Mouse (Mus musculus) MEL (cell line): ENCODE measurements around the gene Tssk6. TPM values are rescaled to one million over a fixed set of nuclear protein-coding genes. Genes with fewer than 3 reads are reported as not detected.

Source experiments
- DNase-seq: peaks from one replicate; pipeline ENCODE4 v3.0.0; 2011; ENCODE audit warnings: low read depth, low spot score
- H3K27ac ChIP-seq: 2 replicates; pipeline ENCODE4 v1.5.1; 2012; ENCODE audit warnings: low read depth, mild to moderate bottlenecking, control low read depth, low read length, moderate library complexity; ENCODE audit not compliant: control insufficient read depth
- H3K27me3 ChIP-seq, 2 experiments: fragments of 150-350 bp in 1 of 2; sonication (generic) in 1 of 2; 2 replicates each; pipeline ENCODE4 v1.6.1; 2012; ENCODE audit warnings: low read length in 2 of 2, mild to moderate bottlenecking in 2 of 2, improper control_type of control experiment in 1 of 2, moderate library complexity in 1 of 2; ENCODE audit not compliant: insufficient read depth in 2 of 2, control insufficient read depth in 1 of 2
- H3K36me3 ChIP-seq, 2 experiments: 2 replicates each; pipeline ENCODE4 v1.6.1; 2012 to 2014; ENCODE audit warnings: low read length in 2 of 2, improper control_type of control experiment in 1 of 2, inconsistent platforms in 1 of 2, mild to moderate bottlenecking in 1 of 2; ENCODE audit not compliant: insufficient read depth in 2 of 2, control insufficient read depth in 1 of 2
- H3K4me1 ChIP-seq, 2 experiments: fragments of 150-350 bp in 1 of 2; sonication (generic) in 1 of 2; 2 replicates each; pipeline ENCODE4 v1.6.1; 2012; ENCODE audit warnings: low read length in 2 of 2, improper control_type of control experiment in 1 of 2, mild to moderate bottlenecking in 1 of 2; ENCODE audit not compliant: insufficient read depth in 2 of 2, control insufficient read depth in 1 of 2
- H3K4me3 ChIP-seq, 2 experiments: fragments of 150-350 bp in 1 of 2; sonication (generic) in 1 of 2; 2 replicates each; pipeline ENCODE4 v1.5.1; 2012; ENCODE audit warnings: low read depth in 2 of 2, low read length in 2 of 2, mild to moderate bottlenecking in 2 of 2, moderate library complexity in 2 of 2, control low read depth in 1 of 2, improper control_type of control experiment in 1 of 2; ENCODE audit not compliant: control insufficient read depth in 1 of 2, insufficient read depth in 1 of 2
- H3K79me2 ChIP-seq: 2 replicates; pipeline ENCODE4 v1.6.1; 2012; ENCODE audit warnings: mild to moderate bottlenecking, low read length, moderate library complexity; ENCODE audit not compliant: control insufficient read depth, poor library complexity, insufficient read depth
- H3K9ac ChIP-seq: 2 replicates; pipeline ENCODE4 v1.6.1; 2012; ENCODE audit warnings: low read depth, mild to moderate bottlenecking, control low read depth, low read length, moderate library complexity; ENCODE audit not compliant: control insufficient read depth, poor library complexity, severe bottlenecking
- H3K9me3 ChIP-seq: fragments of 150-350 bp; sonication (generic); replicated peaks from 2 replicates; pipeline ENCODE4 v1.6.1; 2012; ENCODE audit warnings: mild to moderate bottlenecking, low read length, improper control_type of control experiment, moderate library complexity; ENCODE audit not compliant: insufficient read depth
- BHLHE40 ChIP-seq: IDR thresholded peaks from 2 replicates; pipeline ENCODE4 v1.6.1; 2012; ENCODE audit warnings: low read depth, mild to moderate bottlenecking, inconsistent platforms, low read length, improper control_type of control experiment, borderline replicate concordance
- CHD1 ChIP-seq: IDR thresholded peaks from 2 replicates; pipeline ENCODE4 v1.6.1; 2012; ENCODE audit warnings: low read depth, mild to moderate bottlenecking, inconsistent platforms, low read length, improper control_type of control experiment
- CTCF ChIP-seq, 3 experiments: IDR thresholded peaks in 2 of 3; conservative IDR thresholded peaks in 1 of 3; 2 replicates each; pipeline ENCODE4 v1.5.1; 2011 to 2012; ENCODE audit warnings: low read length in 3 of 3, low read depth in 2 of 3, mild to moderate bottlenecking in 2 of 3, improper control_type of control experiment in 1 of 3, inconsistent platforms in 1 of 3, mixed read lengths in 1 of 3, moderate library complexity in 1 of 3; ENCODE audit not compliant: control insufficient read depth in 1 of 3, insufficient read depth in 1 of 3, poor library complexity in 1 of 3, severe bottlenecking in 1 of 3
- ELF1 ChIP-seq: IDR thresholded peaks from 2 replicates; pipeline ENCODE4 v1.6.1; 2014; ENCODE audit warnings: low read depth, mild to moderate bottlenecking, inconsistent platforms, low read length, improper control_type of control experiment, moderate library complexity
- ETS1 ChIP-seq: IDR thresholded peaks from 2 replicates; pipeline ENCODE4 v1.6.1; 2012; ENCODE audit warnings: low read depth, mild to moderate bottlenecking, inconsistent platforms, low read length, improper control_type of control experiment, moderate library complexity
- GABPA ChIP-seq: IDR thresholded peaks from 2 replicates; pipeline ENCODE4 v1.6.1; 2012; ENCODE audit warnings: low read depth, mild to moderate bottlenecking, inconsistent platforms, low read length, improper control_type of control experiment, moderate library complexity
- HCFC1 ChIP-seq: IDR thresholded peaks from 2 replicates; pipeline ENCODE4 v1.6.1; 2012; ENCODE audit warnings: low read depth, mild to moderate bottlenecking, inconsistent platforms, low read length, improper control_type of control experiment, moderate library complexity
- JUND ChIP-seq: IDR thresholded peaks from 2 replicates; pipeline ENCODE4 v1.6.1; 2011; ENCODE audit warnings: low read depth, mild to moderate bottlenecking, improper control_type of control experiment, low read length
- KAT2A ChIP-seq: conservative IDR thresholded peaks from 2 replicates; pipeline ENCODE4 v1.6.1; 2012; ENCODE audit warnings: low read depth, low read length, improper control_type of control experiment, inconsistent platforms
- MAFK ChIP-seq: IDR thresholded peaks from 2 replicates; pipeline ENCODE4 v1.6.1; 2011; ENCODE audit warnings: low read depth, mild to moderate bottlenecking, low read length, improper control_type of control experiment, borderline replicate concordance
- MAX ChIP-seq: IDR thresholded peaks from 2 replicates; pipeline ENCODE4 v1.6.1; 2011; ENCODE audit warnings: low read length, improper control_type of control experiment
- MAZ ChIP-seq: IDR thresholded peaks from 2 replicates; pipeline ENCODE4 v1.6.1; 2012; ENCODE audit warnings: low read depth, mild to moderate bottlenecking, inconsistent platforms, low read length, improper control_type of control experiment
- MXI1 ChIP-seq: IDR thresholded peaks from 2 replicates; pipeline ENCODE4 v1.6.1; 2011; ENCODE audit warnings: mild to moderate bottlenecking, low read depth, low read length, improper control_type of control experiment
- NELFE ChIP-seq: IDR thresholded peaks from 2 replicates; pipeline ENCODE4 v1.6.1; 2011; ENCODE audit warnings: low read depth, low read length, improper control_type of control experiment
- NRF1 ChIP-seq: IDR thresholded peaks from 2 replicates; pipeline ENCODE4 v1.6.1; 2014; ENCODE audit warnings: low read depth, mild to moderate bottlenecking, inconsistent platforms, low read length, improper control_type of control experiment, moderate library complexity; ENCODE audit not compliant: poor library complexity, insufficient read depth, severe bottlenecking
- POLR2A ChIP-seq, 2 experiments: IDR thresholded peaks; 2 replicates each; pipeline ENCODE4 v1.6.1; 2011 to 2012; ENCODE audit warnings: low read length in 2 of 2, mild to moderate bottlenecking in 2 of 2, control low read depth in 1 of 2, improper control_type of control experiment in 1 of 2, low read depth in 1 of 2, moderate library complexity in 1 of 2; ENCODE audit not compliant: control insufficient read depth in 1 of 2, insufficient read depth in 1 of 2, poor library complexity in 1 of 2
- POLR2AphosphoS2 ChIP-seq: IDR thresholded peaks from 2 replicates; pipeline ENCODE4 v1.6.1; 2011; ENCODE audit warnings: low read length, improper control_type of control experiment
- POLR2AphosphoS5 ChIP-seq: IDR thresholded peaks from 2 replicates; pipeline ENCODE4 v1.6.1; 2012; ENCODE audit warnings: low read depth, borderline replicate concordance, mild to moderate bottlenecking, inconsistent platforms, low read length, moderate library complexity, mixed read lengths
- RAD21 ChIP-seq: IDR thresholded peaks from 2 replicates; pipeline ENCODE4 v1.6.1; 2011; ENCODE audit warnings: mild to moderate bottlenecking, low read depth, low read length, improper control_type of control experiment
- RCOR1 ChIP-seq: IDR thresholded peaks from 2 replicates; pipeline ENCODE4 v1.6.1; 2012; ENCODE audit warnings: low read depth, mild to moderate bottlenecking, inconsistent platforms, low read length, improper control_type of control experiment
- SIN3A ChIP-seq: IDR thresholded peaks from 2 replicates; pipeline ENCODE4 v1.6.1; 2012; ENCODE audit warnings: low read length, improper control_type of control experiment, inconsistent platforms
- SMC3 ChIP-seq: IDR thresholded peaks from 2 replicates; pipeline ENCODE4 v1.6.1; 2011; ENCODE audit warnings: low read depth, low read length, improper control_type of control experiment
- TAL1 ChIP-seq: IDR thresholded peaks from 2 replicates; pipeline ENCODE4 v1.6.1; 2012; ENCODE audit warnings: mild to moderate bottlenecking, inconsistent platforms, low read length, moderate library complexity, mixed read lengths
- TCF12 ChIP-seq: IDR thresholded peaks from 2 replicates; pipeline ENCODE4 v1.6.1; 2014; ENCODE audit warnings: low read depth, mild to moderate bottlenecking, inconsistent platforms, low read length, improper control_type of control experiment, moderate library complexity
- UBTF ChIP-seq: IDR thresholded peaks from 2 replicates; pipeline ENCODE4 v1.6.1; 2012; ENCODE audit warnings: low read depth, mild to moderate bottlenecking, inconsistent platforms, low read length, improper control_type of control experiment, moderate library complexity, borderline replicate concordance; ENCODE audit not compliant: insufficient read depth
- USF1 ChIP-seq: IDR thresholded peaks from 2 replicates; pipeline ENCODE4 v1.6.1; 2014; ENCODE audit warnings: low read depth, mild to moderate bottlenecking, inconsistent platforms, low read length, improper control_type of control experiment, moderate library complexity
- USF2 ChIP-seq, 2 experiments: IDR thresholded peaks; 2 replicates each; pipeline ENCODE4 v1.6.1; 2011 to 2012; ENCODE audit warnings: improper control_type of control experiment in 2 of 2, low read length in 2 of 2, borderline replicate concordance in 1 of 2, inconsistent platforms in 1 of 2, low read depth in 1 of 2, mild to moderate bottlenecking in 1 of 2; ENCODE audit not compliant: insufficient read depth in 1 of 2
- ZC3H11A ChIP-seq: IDR thresholded peaks from 2 replicates; pipeline ENCODE4 v1.6.1; 2012; ENCODE audit warnings: low read depth, mild to moderate bottlenecking, inconsistent platforms, low read length, improper control_type of control experiment
- ZKSCAN1 ChIP-seq: IDR thresholded peaks from 2 replicates; pipeline ENCODE4 v1.6.1; 2012; ENCODE audit warnings: low read depth, mild to moderate bottlenecking, inconsistent platforms, low read length, improper control_type of control experiment, moderate library complexity
- ZMIZ1 ChIP-seq: IDR thresholded peaks from 2 replicates; pipeline ENCODE4 v1.6.1; 2012; ENCODE audit warnings: low read depth, mild to moderate bottlenecking, inconsistent platforms, low read length, improper control_type of control experiment, moderate library complexity
- ZNF384 ChIP-seq: IDR thresholded peaks from 2 replicates; pipeline ENCODE4 v1.6.1; 2012; ENCODE audit warnings: low read depth, mild to moderate bottlenecking, inconsistent platforms, low read length, improper control_type of control experiment
- polyA plus RNA-seq, 2 experiments: library from polyadenylated mRNA; stranded (reverse) in 1 of 2; unstranded in 1 of 2; fragments of >175 nt in 1 of 2; fragments of >200 nt in 1 of 2; gene quantifications; 2 replicates each; pipeline versions ENCODE4 v1.2.1 to v1.2.4; 2012; ENCODE audit warnings: low replicate concordance in 2 of 2, low read depth in 1 of 2; ENCODE audit not compliant: insufficient read length in 2 of 2, insufficient read depth in 1 of 2, missing spikeins in 1 of 2
- total RNA-seq: library from RNA; depleted of rRNA; stranded (reverse); fragments of 300-350 nt; gene quantifications from 2 replicates; pipeline ENCODE4 v1.2.3, GENCODE M21; 2012

Gene Tssk6
- total and polyA plus RNA-seq, 3 experiments: 3.4 to 3.8 TPM; not detected in 1

DNA sequence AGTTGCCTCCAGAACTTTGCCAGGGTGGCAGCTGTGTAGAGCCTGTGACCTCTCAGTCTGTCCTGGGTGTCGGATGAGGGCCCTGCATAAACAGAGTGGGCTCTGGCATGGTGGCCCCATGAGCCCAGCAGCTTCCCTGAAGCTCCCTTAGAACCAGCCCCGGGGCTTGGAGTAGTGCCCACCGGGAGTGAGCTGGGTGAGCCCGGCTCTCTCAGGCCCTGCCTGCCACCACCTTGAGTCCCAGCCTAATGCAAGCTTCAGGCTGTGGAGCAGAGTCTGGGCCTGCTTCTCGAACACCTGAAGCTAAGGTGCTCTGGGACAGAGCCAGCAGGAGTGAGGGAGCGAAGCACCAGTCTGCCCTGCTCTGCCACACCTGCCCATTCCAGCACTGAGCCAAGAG lies 31.1 kb upstream of the Tssk6 start:
- Histone ChIP-seq H3K9ac (no peak overlapping the region), H3K9me3 (no peaks in the 10 kb centered on the region), H3K79me2 (no peaks in the 10 kb centered on the region), H3K4me1 (peaks cover 0 to 5% of the 10 kb centered on the region in 2 experiments; a peak in 2 of 4 replicates)
- no peak for TF ChIP-seq CHD1
- no peak for TF ChIP-seq USF2 (IDR thresholded peaks at IDR 0.05; ENCODE audit: borderline replicate concordance in 1 of 2, insufficient read depth in 1 of 2, low read depth in 1 of 2, low read length in 2 of 2)
- TF ChIP-seq POLR2A (IDR thresholded peaks at IDR 0.05; ENCODE audit: control insufficient read depth in 1 of 2, insufficient read depth in 1 of 2, low read depth in 1 of 2, low read length in 2 of 2, poor library complexity in 1 of 2): no peak
- TF ChIP-seq TCF12: no peak
- TF ChIP-seq HCFC1: no peak
- no peak for TF ChIP-seq KAT2A
- TF ChIP-seq NELFE: no peak
- no peak for TF ChIP-seq UBTF
- no peak for TF ChIP-seq CTCF (IDR thresholded peaks at IDR 0.05 in 2 of 3, conservative IDR thresholded peaks at IDR 0.05 in 1 of 3; ENCODE audit: control insufficient read depth in 1 of 3, insufficient read depth in 1 of 3, low read depth in 2 of 3, low read length in 3 of 3, poor library complexity in 1 of 3, severe bottlenecking in 1 of 3)
- TF ChIP-seq MAX: no peak
- TF ChIP-seq POLR2AphosphoS5: no peak
- no peak for TF ChIP-seq MAFK
- no peak for TF ChIP-seq JUND
- TF ChIP-seq MAZ: no peak
- no peak for TF ChIP-seq ZC3H11A
- TF ChIP-seq ZMIZ1: no peak
- TF ChIP-seq ELF1: no peak
- TF ChIP-seq, all 39 proteins: peak for 0
- Histone ChIP-seq H3K36me3 (no peaks in the 10 kb centered on the region), H3K27me3 (no peaks in the 10 kb centered on the region), H3K4me3 (no peak overlapping the region), H3K27ac (no peak overlapping the region)
- no peak for DNase-seq

DNA sequence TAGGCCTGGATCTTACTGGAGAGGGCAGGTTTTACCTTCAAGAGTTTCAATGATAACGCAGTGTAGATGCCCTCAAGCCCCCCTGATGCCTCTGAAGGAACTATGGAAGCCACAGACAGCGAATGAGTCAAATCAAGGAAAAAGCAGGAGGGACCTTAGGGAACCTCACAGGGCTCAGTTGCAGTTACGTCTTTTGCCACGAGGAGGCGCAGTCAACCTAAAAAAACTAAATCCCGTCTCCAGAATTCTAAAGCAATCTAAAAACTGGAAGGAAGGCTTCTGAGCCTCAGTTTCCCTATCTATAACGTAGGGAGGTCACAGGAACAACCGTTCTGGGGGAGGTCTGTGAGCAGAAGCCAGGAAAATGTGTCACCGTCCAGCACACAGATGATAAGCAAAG lies 27.8 kb upstream of the Tssk6 start:
- Histone ChIP-seq H3K9ac (no peak overlapping the region), H3K27ac (no peak overlapping the region), H3K4me1 (no peaks in the 10 kb centered on the region), H3K4me3 (no peak overlapping the region), H3K79me2 (no peaks in the 10 kb centered on the region), H3K36me3 (no peaks in the 10 kb centered on the region), H3K27me3 (no peaks in the 10 kb centered on the region), H3K9me3 (no peaks in the 10 kb centered on the region)
- DNase-seq: peak; percentile 71
- TF ChIP-seq RCOR1 (no peak), NRF1 (no peak), BHLHE40 (no peak), RAD21 (peak; percentile 90), TCF12 (no peak), ETS1 (no peak), SMC3 (peak; percentile 91), TAL1 (no peak), MXI1 (no peak), ZNF384 (peak; percentile 63), USF1 (no peak), POLR2A (IDR thresholded peaks at IDR 0.05; ENCODE audit: control insufficient read depth in 1 of 2, insufficient read depth in 1 of 2, low read depth in 1 of 2, low read length in 2 of 2, poor library complexity in 1 of 2) (no peak), MAZ (no peak), ZC3H11A (peak; percentile 90), UBTF (no peak), KAT2A (no peak), ELF1 (no peak), ZKSCAN1 (no peak), MAX (no peak), SIN3A (peak; percentile 30; the same call in 1 of the 2 replicates), POLR2AphosphoS2 (no peak), CHD1 (no peak), HCFC1 (no peak), GABPA (no peak)
